Mouse (Mus musculus): ENCODE data around the gene Cul5. TPM values are rescaled to one million over a fixed set of nuclear protein-coding genes. Genes with fewer than 3 reads are reported as not detected.

Gene Cul5
- 10 to 100 TPM; 54.9 to 56.9 TPM for total RNA-seq (2021)

- DNase-seq (ENCODE audit: low spot score in 2 of 2): peak; percentile 14 to 29
- intact Hi-C loops (cut with DNase I): loop anchor here (5.0 to 10.0 kb wide), 2 partner anchors 148 to 315 kb away; no protein-coding TSS in a partner anchor
These were observed at the start of gene Cul5 for GRCm38 (mm10) chr9:53669680-53670219. TSS of gene Cul5 (minus strand) at chr9:53670014.

- intact Hi-C loops (cut with DNase I): no loop called here
- DNase-seq (ENCODE audit: low spot score in 2 of 2): peak; percentile 73 to 84
These were observed 36.3 kb upstream of the Cul5 start, which contains the start of gene Rab39 for GRCm38 (mm10) chr9:53705992-53706696. TSS of gene Rab39 (minus strand) at chr9:53706232.

- peak in 1 of 2 experiments; percentile 40 for DNase-seq (ENCODE audit: low spot score in 2 of 2)
- intact Hi-C loops (cut with DNase I): no loop called here
These were observed 35.7 kb upstream of the Cul5 start for GRCm38 (mm10) chr9:53705491-53705991.

- intact Hi-C loops (cut with DNase I): no loop called here
- DNase-seq (ENCODE audit: low spot score in 2 of 2): no peak
These were observed 33.2 kb upstream of the Cul5 start for GRCm38 (mm10) chr9:53702991-53703390.

GRCm38 (mm10) chr9:53700496-53700895 lies 30.7 kb upstream of the Cul5 start:
- DNase-seq (ENCODE audit: low spot score in 2 of 2): no peak
- intact Hi-C loops (cut with DNase I): no loop called here

GRCm38 (mm10) chr9:53695846-53696245 lies 26.0 kb upstream of the Cul5 start:
- intact Hi-C loops (cut with DNase I): no loop called here
- peak in 1 of 2 experiments; percentile 32 for DNase-seq (ENCODE audit: low spot score in 2 of 2)

- intact Hi-C loops (cut with DNase I): no loop called here
- DNase-seq (ENCODE audit: low spot score in 2 of 2): no peak
These were observed 23.9 kb upstream of the Cul5 start for GRCm38 (mm10) chr9:53693718-53694117.

GRCm38 (mm10) chr9:53691745-53692670 lies 22.2 kb upstream of the Cul5 start:
- intact Hi-C loops (cut with DNase I): no loop called here
- DNase-seq (ENCODE audit: low spot score in 2 of 2): no peak

GRCm38 (mm10) chr9:53680851-53681250 lies 11.0 kb upstream of the Cul5 start:
- intact Hi-C loops (cut with DNase I): no loop called here
- no peak for DNase-seq (ENCODE audit: low spot score in 2 of 2)

GRCm38 (mm10) chr9:53676921-53677320 lies 7.1 kb upstream of the Cul5 start:
- no peak for DNase-seq (ENCODE audit: low spot score in 2 of 2)
- intact Hi-C loops (cut with DNase I): loop anchor here (10.0 kb wide), 1 partner anchor 308 kb away; no protein-coding TSS in a partner anchor

GRCm38 (mm10) chr9:53673571-53673970 lies 3.8 kb upstream of the Cul5 start:
- peak; percentile 69 to 87 for DNase-seq (ENCODE audit: low spot score in 2 of 2)
- intact Hi-C loops (cut with DNase I): loop anchor here (5.0 to 10.0 kb wide), 2 partner anchors 144 to 311 kb away; no protein-coding TSS in a partner anchor

- peak; percentile 91 to 94 for DNase-seq (ENCODE audit: low spot score in 2 of 2)
- intact Hi-C loops (cut with DNase I): no loop called here
These were observed 2.7 kb downstream of the Cul5 start for GRCm38 (mm10) chr9:53667020-53667669.

GRCm38 (mm10) chr9:53666665-53667019 lies 3.2 kb downstream of the Cul5 start:
- DNase-seq (ENCODE audit: low spot score in 2 of 2): no peak
- intact Hi-C loops (cut with DNase I): no loop called here

GRCm38 (mm10) chr9:53665428-53665827 lies 4.4 kb downstream of the Cul5 start:
- intact Hi-C loops (cut with DNase I): no loop called here
- DNase-seq (ENCODE audit: low spot score in 2 of 2): no peak

GRCm38 (mm10) chr9:53664819-53665218 lies 5.0 kb downstream of the Cul5 start:
- intact Hi-C loops (cut with DNase I): no loop called here
- no peak for DNase-seq (ENCODE audit: low spot score in 2 of 2)

GRCm38 (mm10) chr9:53634796-53635195 lies 35.0 kb downstream of the Cul5 start:
- intact Hi-C loops (cut with DNase I): no loop called here
- no peak for DNase-seq (ENCODE audit: low spot score in 2 of 2)

- DNase-seq (ENCODE audit: low spot score in 2 of 2): no peak
- intact Hi-C loops (cut with DNase I): no loop called here
These were observed 54.6 kb downstream of the Cul5 start for GRCm38 (mm10) chr9:53615246-53615645.

GRCm38 (mm10) chr9:53614286-53614685 lies 55.5 kb downstream of the Cul5 start:
- no peak for DNase-seq (ENCODE audit: low spot score in 2 of 2)
- intact Hi-C loops (cut with DNase I): no loop called here

GRCm38 (mm10) chr9:53609968-53610781 lies 59.6 kb downstream of the Cul5 start, which contains the start of gene Acat1:
TSS of gene Acat1 (minus strand) at chr9:53610382.
- intact Hi-C loops (cut with DNase I): no loop called here
- DNase-seq (ENCODE audit: low spot score in 2 of 2): peak; percentile 90 to 93
